Mouse (Mus musculus) intestine, postnatal 0 days (tissue): ENCODE measurements around the gene Nadsyn1. TPM values are rescaled to one million over a fixed set of nuclear protein-coding genes. Genes with fewer than 3 reads are reported as not detected.
A peak's percentile ranks its signal among the peaks of the same experiment; 100 is the strongest.

ENCODE experiments used
- ATAC-seq: fragments of 200-750 bp; cut with Nextera tagmentation; 2 replicates; pipeline ENCODE4 v1.8.0; 2017; ENCODE audit warnings: mild to moderate bottlenecking, moderate TSS enrichment, moderate library complexity
- H3K27ac ChIP-seq: fragments of 300-500 bp; sonication (generic); 2 replicates; pipeline ENCODE4 v1.5.1; 2014; ENCODE audit warnings: mild to moderate bottlenecking, low read depth, low read length, moderate library complexity
- H3K27me3 ChIP-seq: fragments of 300-500 bp; sonication (generic); replicated peaks from 2 replicates; pipeline ENCODE4 v1.6.1; 2014; ENCODE audit warnings: low read length, mixed read lengths; ENCODE audit not compliant: control insufficient read depth, insufficient read depth
- H3K36me3 ChIP-seq: fragments of 300-500 bp; sonication (generic); 2 replicates; pipeline ENCODE4 v1.6.1; 2014; ENCODE audit warnings: mild to moderate bottlenecking, moderate library complexity; ENCODE audit not compliant: control insufficient read depth, insufficient read depth
- H3K4me1 ChIP-seq: fragments of 300-500 bp; sonication (generic); replicated peaks from 2 replicates; pipeline ENCODE4 v1.6.1; 2014; ENCODE audit warnings: antibody characterized with exemption, low read length, mixed read lengths; ENCODE audit not compliant: control insufficient read depth, insufficient read depth
- H3K4me2 ChIP-seq: fragments of 300-500 bp; sonication (generic); replicated peaks from 2 replicates; pipeline ENCODE4 v1.6.1; 2014; ENCODE audit warnings: low read depth, mild to moderate bottlenecking, moderate library complexity
- H3K4me3 ChIP-seq: fragments of 300-500 bp; sonication (generic); 2 replicates; pipeline ENCODE4 v1.5.1; 2014; ENCODE audit warnings: low read depth, low read length
- H3K9ac ChIP-seq: fragments of 300-500 bp; sonication (generic); 2 replicates; pipeline ENCODE4 v1.6.1; 2014; ENCODE audit warnings: mild to moderate bottlenecking, low read depth, low read length
- H3K9me3 ChIP-seq: fragments of 300-500 bp; sonication (generic); 2 replicates; pipeline ENCODE4 v1.6.1; 2016; ENCODE audit warnings: mixed run types; ENCODE audit not compliant: control insufficient read depth
- CTCF ChIP-seq: sonication (generic); IDR thresholded peaks from 2 replicates; pipeline ENCODE4 v1.5.1; 2016; ENCODE audit warnings: low read depth, mild to moderate bottlenecking, control low read depth, antibody characterized with exemption, moderate library complexity
- WGBS: fragments of 180-500 bp; shearing (Covaris S2); extraction: QIAGEN DNeasy Blood & Tissue Kit; methylation state at CpG from one replicate; pipeline ENCODE4 v1.1.7; 2014; 5-methylcytosine and 5-hydroxymethylcytosine counted together
- polyA plus RNA-seq: library from polyadenylated mRNA; unstranded; fragments of >200 nt; fragmentation: Nextera tagmentation; extraction: Ambion mirVana; gene quantifications from 2 replicates; pipeline ENCODE4 v1.2.1, GENCODE M21; 2015

Gene Nadsyn1
- polyA plus RNA-seq, 1 experiment from 2014 or later: 24.8 TPM

DNA sequence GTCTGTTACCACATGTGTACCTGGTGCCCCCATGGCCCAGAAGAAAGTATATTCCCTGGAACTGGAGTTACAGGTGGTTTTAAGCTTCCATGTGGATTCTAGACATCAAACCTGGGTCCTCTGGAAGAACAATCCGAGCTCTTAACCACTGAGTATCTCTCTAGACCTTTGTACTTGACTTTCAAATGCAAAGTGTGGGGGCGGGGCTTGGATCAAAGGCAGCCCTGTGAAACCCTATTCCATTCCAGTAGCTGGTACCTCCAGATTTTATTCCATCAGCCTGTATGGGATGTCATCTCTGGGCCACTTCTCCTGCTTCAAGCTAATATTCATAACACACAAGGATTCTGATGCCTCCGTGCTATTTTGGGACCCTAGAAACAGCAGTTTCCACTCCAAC, 46.5 kb downstream of the Nadsyn1 start:
- Histone ChIP-seq H3K9ac (no peak overlapping the region), H3K27me3 (no peaks in the 10 kb centered on the region), H3K36me3 (no peaks in the 10 kb centered on the region), H3K9me3 (no peaks in the 10 kb centered on the region), H3K27ac (no peak overlapping the region), H3K4me2 (no peak overlapping the region), H3K4me1 (no peaks in the 10 kb centered on the region), H3K4me3 (no peak overlapping the region)
- no peak for TF ChIP-seq CTCF
- 21% methylated on average over 3 of the region's 3 CpGs for WGBS
- 0 out of 2 replicates have a peak, but pooled peaks have one; percentile 49 for ATAC-seq

DNA sequence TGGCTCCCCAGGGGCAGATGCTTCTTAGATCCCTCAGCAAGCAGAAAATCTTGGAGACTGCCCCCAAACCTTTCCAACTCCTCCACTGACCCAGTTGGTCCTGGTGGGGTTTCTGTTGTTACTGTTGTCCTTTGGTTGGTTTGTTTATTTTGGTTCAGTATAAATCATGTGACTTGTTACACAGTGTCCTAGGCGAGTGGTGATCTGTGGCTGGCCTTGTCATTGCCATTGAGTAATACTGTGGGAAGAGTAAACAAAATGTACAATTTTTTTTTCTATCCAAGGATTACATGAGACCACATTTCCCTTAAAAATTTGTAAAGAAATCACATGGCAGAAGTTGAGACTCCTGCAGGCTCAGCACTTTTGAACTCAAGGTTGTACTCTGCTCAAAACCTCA, 53.2 kb downstream of the Nadsyn1 start:
- Histone ChIP-seq H3K9ac (no peak overlapping the region), H3K4me1 (0 out of 2 replicates have a peak, but pooled peaks cover 3% of the 10 kb centered on the region), H3K36me3 (no peaks in the 10 kb centered on the region), H3K4me2 (no peak overlapping the region), H3K27me3 (no peaks in the 10 kb centered on the region; the same call in 1 of the 2 replicates), H3K9me3 (no peaks in the 10 kb centered on the region), H3K4me3 (no peak overlapping the region), H3K27ac (no peak overlapping the region)
- no peak for TF ChIP-seq CTCF
- no peak for ATAC-seq
- 29% methylated on average over 1 of the region's 1 CpGs for WGBS

DNA sequence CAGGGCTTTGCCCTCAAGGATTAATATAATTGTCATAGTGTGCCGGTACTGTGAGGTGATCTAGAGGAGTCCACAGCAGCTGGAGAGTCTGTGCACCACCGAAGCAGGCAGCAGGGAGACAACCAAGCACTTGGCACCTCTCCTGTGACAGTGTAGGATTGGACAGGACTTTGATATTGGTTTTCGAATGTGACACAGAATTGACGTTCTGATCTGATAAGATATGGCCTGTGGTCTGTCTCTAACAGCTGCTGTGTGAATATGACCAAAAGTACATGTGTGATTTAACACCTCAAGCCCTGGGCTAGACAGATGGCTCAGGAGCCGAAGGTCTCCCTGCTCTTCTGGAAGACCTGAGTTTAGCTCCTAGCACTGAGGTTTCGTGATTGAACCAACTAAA, 54.4 kb downstream of the Nadsyn1 start:
- WGBS: 38% methylated on average over 6 of the region's 6 CpGs
- no peaks in the 10 kb centered on the region for H3K9me3 ChIP-seq
- H3K9ac ChIP-seq: no peak overlapping the region
- no peak for TF ChIP-seq CTCF
- peak; percentile 40 for ATAC-seq
- H3K36me3 ChIP-seq: no peaks in the 10 kb centered on the region
- 0 out of 2 replicates have a peak, but pooled peaks cover 3% of the 10 kb centered on the region for H3K4me1 ChIP-seq
- no peaks in the 10 kb centered on the region; the same call in 1 of the 2 replicates for H3K27me3 ChIP-seq
- no peak overlapping the region for H3K4me3 ChIP-seq
- H3K27ac ChIP-seq: no peak overlapping the region
- H3K4me2 ChIP-seq: no peak overlapping the region

DNA sequence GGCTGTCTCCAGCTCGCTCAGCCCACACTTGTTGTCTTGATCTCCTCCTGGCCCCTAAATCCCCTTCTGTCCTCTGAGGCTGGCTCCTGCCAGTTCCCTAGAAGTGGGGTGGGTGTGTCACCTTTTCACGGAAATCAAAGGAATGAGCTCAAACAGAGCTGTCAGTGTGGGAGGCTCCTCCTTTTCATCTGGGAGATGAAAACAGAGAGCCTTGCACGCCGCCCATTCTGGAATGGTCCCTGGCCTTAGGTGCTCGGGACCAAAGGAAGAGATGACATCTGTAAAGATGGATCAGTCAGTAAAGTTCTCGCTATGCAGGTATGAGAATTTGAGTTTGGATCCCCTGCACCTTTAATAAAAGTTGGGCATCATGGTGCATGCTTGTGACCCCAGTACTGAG, 55.8 kb downstream of the Nadsyn1 start, which contains the start of gene Mrgprg:
Gene Mrgprg, minus strand, starts transcription at position 101 of the 400 bp plus-strand sequence.
- Histone ChIP-seq H3K4me1 (0 out of 2 replicates have a peak, but pooled peaks cover 3% of the 10 kb centered on the region), H3K4me3 (no peak within 1 kb of the TSS), H3K36me3 (no peaks in the 10 kb centered on the region), H3K4me2 (no peak within 1 kb of the TSS), H3K9ac (no peak within 1 kb of the TSS), H3K27ac (no peak within 1 kb of the TSS), H3K9me3 (no peaks in the 10 kb centered on the region), H3K27me3 (no peaks in the 10 kb centered on the region; the same call in 1 of the 2 replicates)
- no peak for ATAC-seq
- TF ChIP-seq CTCF: no peak
- WGBS: 37% methylated on average over 6 of the region's 6 CpGs

DNA sequence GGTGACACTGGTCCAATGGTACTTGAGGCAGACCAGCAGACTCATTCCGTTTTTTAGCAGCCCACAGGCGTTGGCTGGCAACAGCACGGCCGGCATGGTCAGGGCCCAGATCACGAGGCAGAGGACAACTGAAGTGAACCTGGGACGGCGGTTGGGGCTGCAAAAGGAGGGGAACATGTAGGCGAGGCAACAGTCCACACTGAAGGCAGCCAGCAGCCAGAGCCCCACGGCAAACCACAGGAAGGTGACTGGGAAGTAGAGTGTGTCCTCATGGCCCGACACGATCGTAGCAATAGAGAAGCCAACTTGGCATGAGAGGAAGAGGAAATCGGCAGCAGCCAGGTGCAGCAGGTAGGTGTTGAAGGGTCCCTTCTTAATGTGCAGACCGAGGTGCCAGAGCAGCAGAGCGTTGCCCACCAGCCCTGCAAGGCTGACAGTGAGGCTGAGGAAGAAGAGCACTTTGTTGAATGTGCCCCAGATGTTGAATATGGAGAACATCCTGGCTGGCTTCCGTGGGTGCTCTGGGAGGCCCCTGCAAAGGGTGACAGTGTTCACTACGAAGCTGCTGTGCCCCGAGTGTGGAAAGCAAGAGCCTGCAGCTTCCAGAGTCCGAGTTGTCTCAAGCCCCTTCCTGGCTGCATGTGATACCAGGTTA, 57.6 kb downstream of the Nadsyn1 start:
- Histone ChIP-seq H3K27ac (no peak overlapping the region), H3K4me3 (no peak overlapping the region), H3K27me3 (no peaks in the 10 kb centered on the region; the same call in 1 of the 2 replicates), H3K4me2 (no peak overlapping the region), H3K4me1 (0 out of 2 replicates have a peak, but pooled peaks cover 3% of the 10 kb centered on the region), H3K9me3 (no peaks in the 10 kb centered on the region), H3K9ac (no peak overlapping the region), H3K36me3 (no peaks in the 10 kb centered on the region)
- ATAC-seq: no peak
- 70% methylated on average over 19 of the region's 19 CpGs for WGBS
- TF ChIP-seq CTCF: no peak

DNA sequence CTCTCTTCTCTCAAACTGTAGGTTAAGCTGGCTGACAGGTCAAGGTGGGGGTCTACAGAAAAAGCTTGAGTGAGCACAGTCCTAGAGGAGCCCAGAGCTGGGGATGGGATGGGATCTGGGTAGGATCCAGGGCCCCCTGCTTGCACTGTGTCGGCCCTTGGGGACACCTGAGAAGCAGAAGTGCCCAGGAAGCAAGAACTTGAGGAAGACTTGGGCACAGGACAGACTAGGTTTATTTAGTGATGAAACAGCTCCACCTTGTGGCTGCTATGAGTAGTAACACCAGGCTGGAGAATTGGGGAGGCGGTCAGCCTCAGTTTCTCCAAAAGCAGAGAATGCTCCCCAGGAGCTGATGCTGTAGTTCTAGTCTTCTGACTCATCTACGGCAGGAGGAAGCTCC, 58.9 kb downstream of the Nadsyn1 start:
- Histone ChIP-seq H3K4me1 (0 out of 2 replicates have a peak, but pooled peaks cover 3% of the 10 kb centered on the region), H3K4me3 (no peak overlapping the region), H3K27me3 (no peaks in the 10 kb centered on the region; the same call in 1 of the 2 replicates), H3K4me2 (no peak overlapping the region), H3K27ac (no peak overlapping the region), H3K9ac (no peak overlapping the region), H3K36me3 (no peaks in the 10 kb centered on the region), H3K9me3 (no peaks in the 10 kb centered on the region)
- peak; percentile 85 for TF ChIP-seq CTCF
- 16% methylated on average over 3 of the region's 3 CpGs for WGBS
- ATAC-seq: no peak
